Mouse (Mus musculus) frontal cortex, postnatal 25 days (tissue): ENCODE measurements at regions not wholly inside any gene's neighbourhood (a gene's known extent, or its start where the extent isn't known, plus 50 kb on each side); places are given as distances from the start of the nearest gene placed in this dataset.

ENCODE experiments used
- DNase-seq, 2 experiments: peaks; one replicate each; pipeline ENCODE4 v3.0.0; 2022; ENCODE audit warnings: low spot score in 2 of 2

GRCm38 (mm10) chr10:122564473-122564872, 114.1 kb upstream of the Ppm1h start:
- DNase-seq = no peak

DNA sequence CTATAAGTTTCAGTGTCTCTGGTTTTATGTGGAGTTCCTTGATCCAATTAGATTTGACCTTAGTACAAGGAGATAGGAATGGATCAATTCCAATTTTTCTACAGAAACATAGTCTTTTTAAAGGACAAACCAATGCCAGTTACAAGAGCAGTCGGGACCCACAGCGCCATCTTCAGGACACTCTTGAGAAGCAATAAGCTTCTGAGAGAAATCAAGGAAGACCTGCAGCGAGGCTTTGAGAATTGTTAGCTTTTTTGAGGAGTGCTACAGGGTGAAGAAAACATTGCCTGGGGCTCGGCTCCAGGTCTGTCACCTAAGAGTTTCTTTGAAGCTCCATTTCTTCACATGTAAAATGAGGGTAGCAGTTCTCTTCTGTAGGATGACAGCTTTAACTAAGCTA, 112.0 kb upstream of the Ppm1h start:
- DNase-seq = no peak

DNA sequence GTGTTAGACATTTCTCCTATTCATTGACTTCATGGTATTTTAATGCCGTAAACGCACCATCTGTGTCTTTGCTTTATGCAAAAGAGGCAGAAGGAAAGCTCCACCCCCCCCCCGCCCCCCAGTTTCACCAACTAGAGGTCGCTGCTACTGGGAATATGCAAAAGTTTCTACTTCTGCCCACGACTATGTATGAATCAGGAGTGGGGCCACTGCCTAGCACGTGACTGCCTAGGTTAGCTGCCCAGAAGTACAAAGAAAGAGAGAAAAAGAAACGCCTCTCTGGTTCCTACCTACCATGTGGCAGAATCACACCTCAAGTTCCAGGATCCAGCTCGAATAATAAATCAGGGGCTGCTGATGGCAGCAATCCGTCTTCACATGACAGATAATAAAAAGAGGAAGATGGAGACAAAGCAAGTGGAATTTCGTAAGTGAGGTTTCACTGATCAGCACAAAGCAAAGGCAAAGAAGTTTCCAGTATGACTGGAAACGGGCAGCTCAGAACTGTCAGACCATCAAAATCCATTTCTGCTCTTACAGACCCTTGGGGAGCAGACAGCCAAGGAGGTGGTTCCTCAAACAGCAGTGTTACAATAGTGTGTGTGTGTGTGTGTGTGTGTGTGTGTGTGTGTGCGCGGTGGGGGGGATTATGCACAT, 108.9 kb upstream of the Ppm1h start:
- DNase-seq = no peak

DNA sequence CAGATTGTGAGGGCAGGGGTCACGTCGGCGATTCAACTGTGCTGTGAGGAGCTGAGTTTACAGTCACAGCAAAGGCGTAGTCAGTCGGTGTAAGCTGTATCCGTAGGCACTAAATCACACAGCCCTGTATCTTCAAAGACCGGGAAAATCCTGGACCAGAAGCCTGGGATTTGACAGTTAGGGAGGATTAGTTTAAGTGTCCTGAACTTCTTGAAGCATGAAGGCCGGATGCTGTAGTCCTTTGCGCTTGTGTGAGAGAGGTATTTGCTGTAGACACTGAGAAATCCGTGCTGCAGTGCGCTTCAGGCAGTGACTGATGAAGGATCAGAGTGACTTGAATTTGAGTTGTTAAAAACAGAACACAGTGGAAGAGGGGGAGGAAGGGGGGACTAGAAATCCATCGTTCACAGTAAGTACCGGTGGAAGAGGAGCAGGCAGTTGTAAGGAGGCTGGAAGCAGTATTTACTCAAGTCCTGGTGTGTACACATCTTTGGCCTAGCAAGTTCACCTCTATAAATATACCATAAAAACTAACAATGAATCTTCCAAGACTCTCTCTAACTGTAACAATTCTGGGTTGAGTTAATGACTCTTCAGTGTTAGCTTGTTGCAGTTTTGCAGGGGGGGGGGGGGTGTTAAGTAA, 107.5 kb upstream of the Ppm1h start:
- DNase-seq = no peak

DNA sequence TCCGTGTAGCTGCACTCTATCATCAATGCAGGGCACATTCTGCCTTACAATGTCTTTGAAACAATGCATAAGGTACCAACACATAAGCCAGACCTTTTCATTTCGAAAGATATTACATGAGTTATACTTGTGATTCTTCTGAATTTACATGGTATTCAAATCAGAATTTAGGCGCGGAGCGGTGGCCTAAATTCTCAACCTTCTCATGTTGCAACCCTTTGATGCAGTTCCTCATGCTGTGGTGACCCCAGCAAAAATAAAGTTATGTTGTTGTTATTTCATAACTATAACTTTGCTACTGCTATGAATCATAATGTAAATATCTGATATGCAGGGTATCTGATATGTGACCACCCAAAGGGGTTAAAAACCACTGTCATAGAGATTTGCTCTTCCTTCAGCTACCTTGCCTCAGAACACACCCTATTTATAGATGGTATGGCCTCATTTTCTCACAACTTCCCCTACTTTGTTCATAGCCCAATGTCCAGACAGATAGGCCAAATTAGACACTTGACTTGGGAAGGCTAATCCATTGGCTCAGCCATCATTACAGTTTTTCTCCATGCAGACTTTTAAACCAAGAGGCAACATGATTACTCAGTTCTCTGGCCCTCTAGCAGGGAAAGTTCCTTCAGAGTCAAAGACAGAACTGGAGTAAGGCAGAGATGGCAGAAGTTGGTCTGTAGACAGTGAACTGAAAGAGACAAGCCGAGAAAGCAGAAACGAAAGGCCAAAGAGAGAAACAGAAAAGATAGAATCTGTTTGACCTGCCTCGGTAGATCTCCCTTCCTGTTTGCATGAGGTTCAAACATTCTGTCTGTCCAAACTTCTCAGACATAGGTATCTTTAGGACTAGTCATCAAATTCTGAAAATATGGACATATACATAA, 102.1 kb upstream of the Ppm1h start:
- no peak for DNase-seq

DNA sequence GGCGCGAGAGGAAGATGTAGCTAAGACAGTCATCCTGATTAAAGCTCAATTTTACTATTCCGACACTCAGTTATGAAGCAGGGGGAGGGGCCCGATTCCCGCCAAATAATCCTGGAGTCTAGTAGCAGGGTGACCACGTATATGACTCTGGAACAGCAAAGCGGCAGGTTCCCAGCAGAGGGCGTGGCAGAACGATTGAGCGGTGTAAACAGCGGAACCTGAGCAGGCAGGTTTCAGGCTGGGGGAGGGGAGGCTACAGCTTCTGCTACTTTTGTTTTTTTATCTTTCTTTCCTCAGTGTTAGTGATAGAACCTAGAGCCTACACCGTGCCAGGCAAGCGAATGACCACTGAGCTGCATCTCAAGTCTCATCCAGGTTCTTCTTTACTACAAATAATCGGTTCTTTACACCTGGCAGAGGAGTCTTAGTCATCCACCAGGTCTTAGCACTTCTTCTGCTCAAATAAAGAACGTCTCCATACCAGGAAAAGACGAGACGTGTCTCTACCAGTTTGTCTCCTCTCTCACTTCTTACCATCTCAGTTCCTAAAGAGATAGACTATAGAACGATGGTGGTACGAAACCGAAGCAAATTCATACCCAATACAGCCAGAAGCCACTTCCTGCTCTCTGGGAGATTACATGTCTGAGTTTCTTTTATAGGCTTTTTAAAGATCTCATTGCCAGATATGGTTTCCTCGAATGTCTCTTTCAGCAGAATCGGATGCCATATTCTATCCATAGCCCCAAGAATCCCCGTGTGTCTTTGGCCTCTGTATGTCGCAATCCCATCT, 100.2 kb upstream of the Ppm1h start:
- DNase-seq = no peak

DNA sequence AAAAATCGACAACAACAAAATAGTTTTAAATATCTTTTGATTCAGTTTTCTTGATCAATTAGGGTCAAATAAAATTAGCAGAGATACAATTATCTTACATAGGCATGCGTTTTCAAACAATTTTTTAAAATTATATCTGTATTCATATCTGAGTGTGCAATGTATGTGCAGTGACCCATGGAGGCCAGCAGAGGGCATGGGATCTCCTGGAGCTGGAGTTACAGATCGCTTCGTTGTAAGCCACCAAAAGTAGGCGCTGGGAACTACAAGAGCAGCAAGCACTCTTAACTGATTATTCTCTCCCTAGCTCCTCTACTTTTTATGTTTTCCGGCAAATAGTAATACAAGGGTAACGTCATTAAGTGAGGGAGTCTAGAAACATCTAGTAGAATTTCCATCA, 97.5 kb upstream of the Ppm1h start:
- DNase-seq = no peak

GRCm38 (mm10) chr10:122587541-122587940, 91.0 kb upstream of the Ppm1h start:
- no peak for DNase-seq

DNA sequence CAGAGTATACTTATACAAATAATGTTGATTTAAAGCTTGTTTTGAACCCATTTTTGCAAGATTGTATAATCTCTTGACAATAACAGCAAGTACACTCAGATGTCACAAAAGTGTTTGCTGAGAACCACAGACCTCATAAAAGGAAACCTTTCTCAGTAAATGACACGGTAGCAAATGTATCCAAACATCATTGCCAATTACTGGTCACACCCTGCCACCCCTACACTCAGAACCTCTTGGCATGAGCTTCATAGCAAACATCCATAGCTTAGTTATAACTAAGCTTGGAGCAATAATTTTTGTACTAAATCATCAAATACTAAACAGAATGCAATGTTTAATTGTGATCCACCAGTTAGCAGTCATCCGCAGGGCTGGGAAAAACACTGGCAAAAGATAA, 79.1 kb upstream of the Ppm1h start:
- no peak for DNase-seq

- DNase-seq = peak in 1 of 2 experiments; percentile 6
Measured at GRCm38 (mm10) chr10:122602394-122602793, 76.2 kb upstream of the Ppm1h start.

DNA sequence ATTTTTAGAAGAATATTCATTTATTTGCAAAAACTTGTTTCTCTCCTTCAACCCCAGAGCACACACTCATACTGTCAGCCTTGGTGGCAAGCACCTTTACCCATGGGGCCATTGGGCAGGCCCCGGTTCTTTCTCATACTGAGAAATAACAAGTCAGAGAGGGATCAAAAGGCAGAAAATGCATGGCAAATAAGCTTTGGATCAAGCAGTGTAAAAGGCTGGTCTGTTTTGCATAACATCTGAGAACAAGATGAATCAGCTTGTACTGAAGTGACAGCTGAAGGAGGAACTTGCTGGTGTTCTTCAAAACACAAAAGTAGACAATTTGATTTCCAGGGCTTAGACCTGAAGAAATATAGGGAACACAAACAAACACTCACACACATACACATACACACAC, 74.6 kb upstream of the Ppm1h start:
- DNase-seq = no peak

GRCm38 (mm10) chr10:122613281-122613680, 65.3 kb upstream of the Ppm1h start:
- no peak for DNase-seq

DNA sequence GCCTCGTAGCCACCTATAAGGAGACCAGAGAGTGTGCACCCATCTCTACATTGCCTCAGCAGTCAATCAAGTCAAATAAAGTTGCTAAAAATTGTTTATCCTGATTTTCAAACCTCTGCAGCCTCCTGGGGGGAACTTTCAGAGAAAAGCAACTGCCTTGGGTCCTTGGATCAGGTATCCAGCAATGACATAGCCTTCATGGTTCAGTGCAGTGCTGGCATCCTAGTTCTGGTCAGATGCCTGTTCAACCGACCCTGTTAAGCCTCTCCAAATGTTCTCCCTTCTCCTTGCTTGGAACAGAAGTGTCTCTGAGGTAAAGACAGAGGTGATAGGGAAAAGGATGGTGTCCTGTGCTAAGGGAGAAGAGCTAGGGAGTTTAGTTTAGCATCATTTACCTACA, 64.7 kb upstream of the Ppm1h start:
- no peak for DNase-seq

DNA sequence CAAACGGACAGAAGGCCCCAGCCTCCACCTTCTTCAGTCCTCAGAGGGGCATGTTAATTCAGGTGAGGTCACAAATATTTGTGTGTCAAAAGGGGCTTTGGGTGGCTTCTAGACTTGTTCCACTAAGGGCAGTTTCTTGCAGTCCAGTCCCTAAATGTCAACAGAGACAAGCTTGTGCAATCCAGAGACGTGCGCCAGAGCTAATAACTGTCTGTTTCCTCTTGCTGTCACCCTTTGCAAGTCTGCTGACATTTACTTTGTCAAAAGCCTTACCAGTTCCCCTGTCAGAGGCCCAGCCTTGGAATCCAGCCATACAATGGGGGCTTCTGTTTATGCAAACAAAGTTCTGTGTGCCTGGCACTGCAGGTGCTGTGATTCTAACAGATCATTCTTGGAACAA, 63.8 kb upstream of the Ppm1h start:
- DNase-seq = no peak

DNA sequence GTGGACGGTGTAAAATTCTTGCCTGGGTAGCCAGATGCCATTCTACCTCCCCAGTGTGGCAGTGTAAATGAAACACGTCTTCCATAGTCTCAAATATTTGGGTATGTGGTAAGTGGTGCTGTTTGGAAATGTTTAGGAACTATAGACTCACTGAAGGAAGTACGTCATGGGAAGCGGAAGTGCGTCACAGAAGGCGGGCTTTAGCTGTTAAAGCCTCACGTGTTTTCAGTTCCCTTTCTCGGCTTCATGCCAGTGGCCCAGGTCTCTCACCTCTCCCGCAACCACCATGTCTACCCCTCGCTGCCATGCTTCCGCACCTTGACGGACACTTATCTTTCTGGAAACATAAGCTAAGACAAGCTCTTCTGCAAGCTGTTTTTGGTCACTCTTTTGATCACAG, 62.9 kb upstream of the Ppm1h start:
- no peak for DNase-seq

DNA sequence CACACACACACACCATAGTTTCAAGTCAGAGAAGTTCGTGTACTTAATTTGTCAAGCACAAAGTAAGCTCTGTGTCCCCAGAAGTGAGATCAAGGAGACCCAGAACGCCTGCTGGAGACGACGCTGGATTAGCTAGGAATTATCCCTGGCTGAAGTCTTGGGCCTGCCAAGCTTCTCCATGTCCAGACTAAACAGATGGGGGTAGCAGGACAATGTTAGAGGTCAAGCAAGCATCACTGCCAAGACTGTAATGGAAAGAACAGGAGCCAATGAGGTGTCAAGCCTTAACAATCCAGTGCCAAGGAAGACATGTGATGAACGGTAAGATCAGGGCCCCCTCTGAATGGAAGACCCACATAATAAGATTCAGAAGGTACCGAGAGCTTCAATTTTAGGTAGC, 62.2 kb upstream of the Ppm1h start:
- DNase-seq = no peak

DNA sequence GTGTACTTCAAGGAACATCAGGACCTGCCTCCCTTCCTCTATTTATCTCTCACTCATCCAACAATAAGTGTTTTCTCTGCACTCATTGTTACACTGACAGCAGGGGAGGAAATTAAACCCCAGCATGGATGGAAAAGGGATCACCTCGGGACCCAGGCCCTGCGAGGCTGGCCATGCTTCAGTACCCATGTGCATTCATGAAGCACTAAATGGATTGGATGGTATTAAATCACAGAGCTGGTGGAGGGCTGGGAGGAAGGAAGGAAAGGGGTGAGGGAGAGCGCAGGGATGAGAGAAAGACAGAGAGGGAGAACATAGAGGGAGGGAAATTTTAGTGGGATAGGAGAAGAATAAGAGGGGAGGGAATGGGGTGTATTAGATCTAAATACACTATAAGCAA, 59.7 kb upstream of the Ppm1h start:
- no peak for DNase-seq

DNA sequence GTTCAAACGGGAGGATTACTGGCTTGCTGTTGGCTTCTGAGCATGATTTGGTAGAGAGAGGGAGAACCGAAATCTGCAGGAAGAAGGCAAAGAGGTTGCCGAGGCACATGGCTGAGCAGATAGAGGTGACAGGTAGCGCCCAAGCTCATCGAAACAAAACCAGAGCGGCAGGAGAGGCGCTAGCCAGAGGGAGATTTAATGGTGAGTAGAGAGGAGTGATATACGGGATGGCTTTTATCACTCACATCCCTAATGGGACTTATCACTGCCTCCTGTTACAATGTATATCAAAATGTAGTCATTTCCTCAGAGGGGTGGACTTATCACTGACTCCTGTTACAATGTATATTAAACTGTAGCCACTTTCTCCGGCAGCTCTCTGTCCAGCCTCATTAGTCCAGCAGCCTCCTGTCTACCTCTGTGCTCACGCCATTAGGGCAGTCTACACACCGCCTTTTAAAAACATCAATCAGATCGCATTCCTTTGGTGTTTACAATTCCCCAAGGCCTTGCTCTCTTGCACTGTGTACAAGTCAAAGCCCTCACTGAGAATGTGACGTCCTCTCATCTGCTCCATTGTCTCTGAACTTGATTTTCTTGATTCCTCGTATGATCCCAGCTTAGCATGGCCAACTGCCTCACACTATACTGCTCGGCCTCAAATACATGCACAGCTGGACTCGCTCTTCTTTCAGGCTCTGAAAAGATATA, 59.0 kb upstream of the Ppm1h start:
- no peak for DNase-seq
